Mouse (Mus musculus) forelimb bud, embryonic 11.5 days (tissue): ENCODE measurements at regions not wholly inside any gene's neighbourhood (a gene's known extent, or its start where the extent isn't known, plus 50 kb on each side); places are given as distances from the start of the nearest gene placed in this dataset.
A peak's percentile ranks its signal among the peaks of the same experiment; 100 is the strongest.

ENCODE experiments used
- DNase-seq: peaks from one replicate; pipeline ENCODE4 v3.0.0-alpha.2; 2012; ENCODE audit warnings: low read depth, low spot score

DNA sequence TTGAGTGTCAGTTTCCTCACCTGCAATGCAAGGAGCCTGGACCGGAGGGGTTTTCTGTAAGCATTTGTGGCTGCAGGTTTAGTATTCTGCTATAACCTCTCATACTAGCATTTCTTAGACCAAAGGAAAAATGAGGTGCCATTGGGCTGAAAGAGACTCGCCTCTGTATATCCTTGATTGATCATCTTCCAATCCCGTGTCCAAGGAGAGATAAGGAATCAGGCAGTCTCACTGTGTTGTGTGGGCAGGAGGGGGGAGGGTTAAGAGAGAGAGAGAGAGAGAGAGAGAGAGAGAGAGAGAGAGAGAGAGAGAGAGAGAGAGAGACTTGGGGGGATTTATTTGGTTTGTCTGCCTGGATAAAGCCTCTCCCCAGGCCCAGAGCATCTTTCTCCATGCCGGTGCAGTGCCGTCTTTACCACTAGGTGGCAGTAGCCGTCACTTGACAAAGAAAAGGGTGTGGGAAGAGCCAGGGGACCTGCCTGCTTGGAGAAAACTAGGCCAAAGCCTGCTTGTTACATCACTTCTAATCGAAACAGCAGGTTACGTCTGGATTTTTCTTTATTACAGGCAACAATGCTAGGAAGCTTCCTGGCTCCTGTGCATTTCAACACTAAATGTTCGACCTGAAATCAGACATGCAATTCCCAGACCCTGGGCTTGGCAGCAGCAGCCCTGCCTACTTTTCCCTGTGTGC is 56.1 kb upstream of the Ces5a start:
- DNase-seq, result peak; percentile 80

DNA sequence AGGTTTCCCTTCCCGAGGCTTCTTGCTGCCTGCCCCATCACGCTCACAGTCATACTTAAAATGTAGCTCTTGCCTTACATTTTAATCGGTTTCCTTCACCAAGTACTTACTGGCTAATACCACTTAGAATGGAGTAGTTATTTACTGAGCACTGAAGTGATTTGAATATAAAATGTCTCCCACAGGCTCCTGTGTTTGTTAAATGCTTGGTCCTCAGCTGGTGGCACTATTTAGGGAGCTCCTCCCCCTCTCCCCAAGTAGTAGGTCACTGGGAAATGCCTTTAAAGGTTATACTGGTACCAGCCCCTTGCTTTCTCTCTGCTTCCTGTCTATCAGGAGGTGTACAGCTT is 56.6 kb upstream of the Ces5a start:
- DNase-seq, result no peak

DNA sequence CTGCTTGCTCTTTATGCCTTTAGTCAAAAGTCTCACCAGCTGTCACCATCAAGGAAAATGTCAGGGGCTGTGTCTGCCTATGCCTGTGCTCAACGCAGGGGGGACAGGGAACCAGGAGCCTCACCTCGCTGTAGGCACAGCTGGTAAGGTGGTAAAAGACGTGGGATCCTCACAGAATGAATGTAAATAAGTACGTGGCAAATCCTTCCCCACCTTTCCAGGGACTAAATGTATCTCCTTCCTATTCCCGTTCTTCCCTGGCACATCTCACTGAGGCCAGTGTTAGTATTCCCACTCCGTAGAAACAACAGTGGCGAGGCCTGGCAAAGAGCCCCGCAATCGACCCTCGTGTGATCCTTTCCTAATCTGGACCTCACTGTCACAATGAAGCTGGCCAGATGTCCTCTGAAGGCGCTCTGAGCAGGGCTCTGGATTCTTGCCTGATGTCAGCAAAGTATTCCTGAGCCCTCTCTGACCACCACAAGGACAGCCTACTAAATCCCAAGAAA is 63.0 kb upstream of the Ces5a start:
- DNase-seq, result no peak

- no peak for DNase-seq
Observed at GRCm38 (mm10) chr8:93599306-93599705, 63.7 kb upstream of the Ces5a start.

GRCm38 (mm10) chr8:93599776-93600175 is 64.1 kb upstream of the Ces5a start:
- no peak for DNase-seq

DNA sequence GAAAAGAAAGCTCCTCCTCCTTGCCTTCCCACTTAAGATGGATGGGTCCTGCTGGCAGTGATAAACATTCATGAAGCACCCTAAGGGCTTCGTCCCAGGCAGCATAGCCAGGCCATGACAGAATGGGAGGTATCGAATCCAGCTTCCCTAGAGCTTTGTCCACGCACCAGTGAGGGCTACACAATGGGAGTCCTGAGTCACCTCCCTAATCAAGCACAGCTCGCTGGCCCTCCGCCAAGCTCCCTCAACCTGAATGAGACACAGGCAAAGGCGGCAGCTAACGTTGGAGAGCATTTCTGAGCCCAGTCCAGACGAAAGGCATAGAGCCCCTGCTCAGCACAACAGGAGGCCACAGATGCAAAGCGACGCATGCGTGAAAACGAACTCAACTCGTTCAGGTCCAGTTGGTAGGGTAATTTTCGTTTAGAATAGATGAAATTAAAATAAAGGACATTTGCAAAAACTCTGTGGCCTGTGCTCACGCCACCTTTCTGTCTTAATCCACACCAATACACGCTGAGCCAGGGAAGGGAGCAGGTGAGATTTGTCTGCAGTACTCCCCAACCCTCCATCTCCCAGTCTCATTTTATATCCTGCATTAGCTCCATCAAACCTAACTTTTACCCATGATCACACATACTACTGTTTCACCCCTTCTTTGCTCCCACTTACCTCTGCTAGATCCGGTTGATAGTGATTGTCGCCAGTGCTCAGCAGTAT is 91.3 kb upstream of the Ces5a start:
- DNase-seq, result peak; percentile 37

DNA sequence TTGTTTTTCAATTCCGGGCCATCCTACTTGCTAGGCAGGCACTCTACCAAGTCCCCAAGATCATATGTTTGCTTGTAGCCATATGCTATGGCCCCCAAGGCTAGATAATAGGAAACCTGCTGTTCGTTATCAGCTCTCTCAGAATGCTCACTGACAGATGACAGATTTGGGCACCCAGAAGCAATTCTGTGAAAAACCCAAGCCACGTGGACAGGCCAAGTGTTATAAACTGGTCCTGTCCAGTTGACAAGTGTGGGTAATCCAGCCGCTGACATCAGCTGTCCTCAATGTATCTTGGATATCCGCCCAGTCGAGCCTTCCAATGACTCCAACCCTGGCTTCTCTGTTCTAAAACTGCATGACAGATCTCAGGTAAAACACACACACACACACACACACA is 92.0 kb upstream of the Ces5a start:
- DNase-seq, result no peak

- no peak for DNase-seq
Observed at GRCm38 (mm10) chr8:93632896-93633295, 97.3 kb upstream of the Ces5a start.

DNA sequence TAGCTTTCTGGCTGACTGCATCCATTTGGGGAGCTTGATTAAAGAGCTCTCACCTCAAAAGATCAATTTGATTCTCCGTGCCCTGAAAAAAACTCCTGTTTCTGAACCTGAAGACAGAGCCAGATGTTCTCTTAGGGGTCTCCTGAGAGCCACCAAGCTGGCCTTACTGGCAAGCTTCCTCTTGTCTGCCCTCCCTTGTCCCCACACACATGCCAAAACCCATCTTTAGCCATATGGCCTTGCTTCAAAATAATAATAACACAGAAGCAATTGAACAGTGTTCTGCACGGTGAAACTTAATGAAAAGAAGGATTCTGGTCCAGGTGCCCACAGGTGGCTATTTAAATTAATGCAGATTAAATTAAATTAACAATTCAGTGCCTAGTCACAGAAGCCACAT is 107.1 kb upstream of the Ces5a start:
- DNase-seq, result no peak

- DNase-seq, result no peak
Observed at GRCm38 (mm10) chr8:93643471-93644215, 108.0 kb upstream of the Ces5a start.

- no peak for DNase-seq
Observed at GRCm38 (mm10) chr8:93653421-93653820, 117.8 kb upstream of the Ces5a start.

- DNase-seq, result no peak
Observed at GRCm38 (mm10) chr8:93653913-93654705, 118.5 kb upstream of the Ces5a start.

DNA sequence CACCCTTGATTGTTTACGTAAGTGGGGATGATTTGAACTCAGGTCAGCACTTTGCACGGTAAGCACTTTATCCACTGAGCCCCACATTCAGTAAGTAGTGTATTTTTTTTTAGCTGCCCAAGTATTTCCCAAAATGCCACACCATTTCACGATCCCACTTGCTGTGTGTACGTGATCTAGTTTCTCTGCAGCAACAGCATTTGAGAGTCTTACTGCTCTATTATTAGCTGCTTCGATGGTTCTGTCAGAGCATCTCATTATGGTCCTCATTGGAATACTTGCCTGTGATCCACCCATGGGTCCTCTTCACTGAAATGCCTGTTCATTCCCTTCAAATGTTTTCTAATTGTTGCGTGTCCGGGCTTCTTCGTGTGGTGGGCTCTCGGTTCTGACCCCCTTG is 120.1 kb upstream of the Ces5a start:
- no peak for DNase-seq

DNA sequence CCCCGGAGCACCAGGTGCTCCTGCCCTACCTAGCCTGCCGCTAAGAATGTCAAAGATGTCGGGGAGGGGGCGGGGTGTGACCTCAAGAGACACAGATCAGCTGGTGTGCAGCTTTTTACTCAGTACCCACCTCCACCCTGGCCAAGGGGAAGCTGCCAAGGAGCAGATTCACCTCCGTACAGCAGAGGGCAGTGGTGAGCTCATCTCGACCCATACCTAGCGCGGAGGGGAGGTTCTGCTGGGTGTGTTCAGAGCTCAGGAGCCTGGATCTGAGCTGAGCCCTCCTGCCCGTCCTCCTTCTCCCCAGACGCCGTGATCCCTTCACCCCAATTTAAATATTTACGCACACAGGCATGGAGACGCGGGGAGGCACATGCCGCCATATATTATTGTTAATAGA is 126.1 kb upstream of the Ces5a start:
- peak; percentile 82 for DNase-seq

DNA sequence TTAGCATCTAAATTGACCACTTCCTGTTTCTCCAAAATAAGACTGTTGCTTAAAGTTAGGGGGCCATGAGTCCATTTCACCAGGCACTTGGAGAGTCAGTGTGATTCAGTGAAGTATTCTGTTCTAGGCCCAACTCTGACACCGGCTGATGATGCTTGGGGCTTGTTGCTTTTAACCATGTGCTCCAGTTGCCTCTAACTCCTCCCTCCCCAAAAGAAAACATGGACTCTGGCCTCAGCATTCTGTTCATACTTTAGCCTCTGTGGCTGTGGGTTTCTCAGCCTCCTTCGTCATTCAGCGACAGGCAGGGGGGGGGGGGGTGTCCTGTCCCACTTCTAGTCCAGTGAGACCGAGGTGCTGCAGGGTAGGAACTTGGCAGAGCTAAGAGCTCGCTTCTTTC is 126.6 kb upstream of the Ces5a start:
- no peak for DNase-seq

DNA sequence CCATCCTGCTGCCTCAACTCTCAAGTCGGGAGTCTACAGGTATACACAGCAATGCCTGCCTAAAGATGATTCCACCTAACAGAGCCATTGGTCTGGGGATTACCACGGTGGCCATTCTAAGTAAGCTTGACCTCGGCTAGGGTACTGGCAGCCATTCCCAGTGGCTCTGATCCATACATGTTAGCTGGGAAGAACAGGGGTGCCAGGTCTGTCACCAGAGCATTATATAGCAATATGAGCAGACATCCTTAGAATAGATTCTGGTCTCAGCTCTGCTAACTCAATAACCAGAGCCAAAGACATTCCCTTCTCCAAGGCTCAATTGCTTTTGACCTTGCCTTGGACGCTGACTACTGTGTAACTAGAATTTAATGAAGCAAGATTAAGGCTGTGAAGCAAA is 128.2 kb upstream of the Ces5a start:
- DNase-seq, result no peak

GRCm38 (mm10) chr8:93668306-93668705 is 132.7 kb upstream of the Ces5a start:
- DNase-seq, result no peak

GRCm38 (mm10) chr8:93674721-93675120 is 135.0 kb upstream of the Gnao1 start:
- DNase-seq, result no peak

GRCm38 (mm10) chr8:93683773-93684391 is 125.9 kb upstream of the Gnao1 start:
- no peak for DNase-seq

GRCm38 (mm10) chr8:93684392-93684791 is 125.4 kb upstream of the Gnao1 start:
- no peak for DNase-seq

- DNase-seq, result no peak
Observed at GRCm38 (mm10) chr8:93688845-93689244, 120.9 kb upstream of the Gnao1 start.
